Mouse (Mus musculus) liver, embryonic 14.5 days (tissue): ENCODE results near the gene Atp5f1.

Source experiments
- CTCF ChIP-seq: IDR thresholded peaks from 2 replicates; pipeline ENCODE4 v1.5.1; 2016; ENCODE audit warnings: antibody characterized with exemption, low read depth, control low read depth
- EP300 ChIP-seq: IDR thresholded peaks from 2 replicates; pipeline ENCODE4 v1.6.1; 2016; ENCODE audit warnings: antibody characterized with exemption, low read depth

DNA sequence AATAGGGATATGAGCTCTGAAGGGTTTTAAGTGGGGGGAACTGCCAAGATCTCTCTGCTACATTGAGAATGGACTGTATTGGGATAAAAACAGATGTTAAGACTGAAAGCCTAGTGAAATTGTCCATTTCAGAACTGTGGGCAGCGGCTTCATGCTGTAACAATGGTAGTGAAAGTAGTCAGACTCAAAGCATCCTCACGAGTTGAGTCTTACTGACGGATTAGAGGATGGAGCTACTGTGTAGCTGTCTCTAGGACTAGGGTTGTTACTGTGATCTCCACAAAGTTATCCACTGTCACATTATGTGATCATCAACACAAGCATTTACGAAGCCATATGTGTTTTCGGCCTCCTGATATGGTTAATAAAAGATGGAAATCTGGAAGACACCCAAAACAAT is 1.7 kb downstream of the Atp5f1 start:
- TF ChIP-seq CTCF = no peak
- no peak for TF ChIP-seq EP300
